Mouse (Mus musculus) megakaryocyte progenitor cell, adult 5-6 weeks (primary cell): ENCODE data around the gene Foxj3. TPM values are rescaled to one million over a fixed set of nuclear protein-coding genes. Genes with fewer than 3 reads are reported as not detected.

Experiments used
- ATAC-seq: replicated peaks from 2 replicates; pipeline ENCODE4 v1.8.0; 2016; ENCODE audit warnings: mild to moderate bottlenecking, moderate TSS enrichment, inconsistent platforms; ENCODE audit not compliant: poor library complexity
- total RNA-seq, 2 experiments: library from RNA; stranded (forward) in 1 of 2; stranded (reverse) in 1 of 2; fragments of 157-497, 149-512 nt in 1 of 2; fragments of 200-1000 nt in 1 of 2; gene quantifications; 2 replicates each; pipeline versions ENCODE4 v1.2.3 to v1.2.4; 2015 to 2017

Foxj3 gene
- total RNA-seq, 2 experiments from 2014 or later, result 12.0 to 26.5 TPM

GRCm38 (mm10) chr4:119634908-119635660 lies 98.3 kb downstream of the Foxj3 start:
- ATAC-seq, result no peak

GRCm38 (mm10) chr4:119635686-119636085 lies 98.9 kb downstream of the Foxj3 start:
- ATAC-seq, result no peak

- no peak for ATAC-seq
Measured at GRCm38 (mm10) chr4:119636731-119637130, 99.9 kb downstream of the Foxj3 start.

- ATAC-seq, result no peak
Measured at GRCm38 (mm10) chr4:119637176-119637845, 100.5 kb downstream of the Foxj3 start, which contains the start of gene Guca2a. TSS of gene Guca2a (plus strand) at chr4:119637704.

- ATAC-seq, result no peak
Measured at GRCm38 (mm10) chr4:119637946-119638345, 101.1 kb downstream of the Foxj3 start.

GRCm38 (mm10) chr4:119638656-119639055 lies 101.9 kb downstream of the Foxj3 start:
- no peak for ATAC-seq

GRCm38 (mm10) chr4:119642666-119643065 lies 105.9 kb downstream of the Foxj3 start:
- ATAC-seq, result no peak

GRCm38 (mm10) chr4:119657011-119657410 lies 120.2 kb downstream of the Foxj3 start:
- no peak for ATAC-seq

GRCm38 (mm10) chr4:119658246-119658645 lies 121.4 kb downstream of the Foxj3 start:
- ATAC-seq, result no peak

GRCm38 (mm10) chr4:119658731-119659130 lies 121.9 kb downstream of the Foxj3 start, which contains the start of gene Guca2b:
TSS of gene Guca2b (minus strand) at chr4:119658954.
- no peak for ATAC-seq

GRCm38 (mm10) chr4:119660007-119660406 lies 123.2 kb downstream of the Foxj3 start:
- no peak for ATAC-seq

- ATAC-seq, result no peak
Measured at GRCm38 (mm10) chr4:119662151-119662550, 125.3 kb downstream of the Foxj3 start.

- peak; percentile 35 for ATAC-seq
Measured at GRCm38 (mm10) chr4:119662976-119663375, 126.2 kb downstream of the Foxj3 start.

- ATAC-seq, result peak; percentile 60
Measured at GRCm38 (mm10) chr4:119663409-119664095, 126.7 kb downstream of the Foxj3 start.

- ATAC-seq, result no peak
Measured at GRCm38 (mm10) chr4:119665166-119665565, 128.4 kb downstream of the Foxj3 start.

- ATAC-seq, result no peak
Measured at GRCm38 (mm10) chr4:119666116-119666515, 129.3 kb downstream of the Foxj3 start.

- peak; percentile 76 for ATAC-seq
Measured at GRCm38 (mm10) chr4:119667454-119667853, 130.7 kb downstream of the Foxj3 start.

GRCm38 (mm10) chr4:119668185-119668584 lies 131.4 kb downstream of the Foxj3 start:
- ATAC-seq, result no peak

- no peak for ATAC-seq
Measured at GRCm38 (mm10) chr4:119668596-119668995, 131.8 kb downstream of the Foxj3 start.

- ATAC-seq, result 0 out of 2 replicates have a peak, but pooled peaks have one; percentile 12
Measured at GRCm38 (mm10) chr4:119669356-119670209, 132.8 kb downstream of the Foxj3 start.

- no peak for ATAC-seq
Measured at GRCm38 (mm10) chr4:119670210-119670555, 133.4 kb downstream of the Foxj3 start.
